Mouse (Mus musculus) heart, embryonic 14.5 days (tissue): ENCODE results near the gene Mfap1a. TPM values are rescaled to one million over a fixed set of nuclear protein-coding genes. Genes with fewer than 3 reads are reported as not detected.
"Not testable (repeated sequence)": the region's sequence is repeated elsewhere in the genome, so short reads cannot be mapped to it uniquely, and the experiment has no call there.

Experiments used
- ATAC-seq: fragments of 200-750 bp; cut with Nextera tagmentation; 2 replicates; pipeline ENCODE4 v1.8.0; 2017; ENCODE audit warnings: low read depth, moderate TSS enrichment; ENCODE audit not compliant: insufficient number of reproducible peaks, insufficient read depth, low FRiP score
- H3K27ac ChIP-seq, 2 experiments: fragments of 200-500 bp in 1 of 2; fragments of 300-500 bp in 1 of 2; sonication (generic) in 1 of 2; replicated peaks in 1 of 2; 2 replicates each; pipeline ENCODE4 v1.5.1; 2012 to 2014; ENCODE audit warnings: low read depth in 2 of 2, low read length in 2 of 2, control low read depth in 1 of 2, mild to moderate bottlenecking in 1 of 2, mixed read lengths in 1 of 2; ENCODE audit not compliant: control insufficient read depth in 1 of 2, insufficient read depth in 1 of 2
- H3K27me3 ChIP-seq: fragments of 300-500 bp; sonication (generic); 2 replicates; pipeline ENCODE4 v1.6.1; 2014; ENCODE audit warnings: mild to moderate bottlenecking, low read length, control low read depth; ENCODE audit not compliant: control insufficient read depth, insufficient read depth
- H3K36me3 ChIP-seq: fragments of 300-500 bp; sonication (generic); 2 replicates; pipeline ENCODE4 v1.6.1; 2014; ENCODE audit warnings: mild to moderate bottlenecking, control low read depth, low read length, mixed read lengths; ENCODE audit not compliant: control insufficient read depth, insufficient read depth
- H3K4me1 ChIP-seq, 2 experiments: fragments of 200-500 bp in 1 of 2; fragments of 300-500 bp in 1 of 2; sonication (generic) in 1 of 2; 2 replicates each; pipeline ENCODE4 v1.6.1; 2012 to 2014; ENCODE audit warnings: low read length in 2 of 2, control low read depth in 1 of 2, mixed read lengths in 1 of 2; ENCODE audit not compliant: control insufficient read depth in 2 of 2, insufficient read depth in 2 of 2
- H3K4me2 ChIP-seq: fragments of 300-500 bp; sonication (generic); 2 replicates; pipeline ENCODE4 v1.6.1; 2014; ENCODE audit warnings: mild to moderate bottlenecking, low read length
- H3K4me3 ChIP-seq, 2 experiments: fragments of 200-500 bp in 1 of 2; fragments of 300-500 bp in 1 of 2; sonication (generic) in 1 of 2; 2 replicates each; pipeline ENCODE4 v1.5.1; 2012 to 2014; ENCODE audit warnings: low read length in 2 of 2, mild to moderate bottlenecking in 2 of 2, control low read depth in 1 of 2, low read depth in 1 of 2, moderate library complexity in 1 of 2; ENCODE audit not compliant: control insufficient read depth in 1 of 2, insufficient read depth in 1 of 2
- H3K9ac ChIP-seq: fragments of 300-500 bp; sonication (generic); 2 replicates; pipeline ENCODE4 v1.6.1; 2014; ENCODE audit warnings: mild to moderate bottlenecking, low read length
- H3K9me3 ChIP-seq: fragments of 300-500 bp; sonication (generic); 2 replicates; pipeline ENCODE4 v1.6.1; 2016; ENCODE audit warnings: low read length, control low read depth; ENCODE audit not compliant: control insufficient read depth
- WGBS: fragments of 180-500 bp; shearing (Covaris S2); extraction: QIAGEN DNeasy Blood & Tissue Kit; methylation state at CpG from one replicate; pipeline ENCODE4 v1.1.7; 2014; 5-methylcytosine and 5-hydroxymethylcytosine counted together
- polyA plus RNA-seq: library from polyadenylated mRNA; unstranded; fragments of >200 nt; fragmentation: Nextera tagmentation; extraction: Ambion mirVana; gene quantifications from 2 replicates; pipeline ENCODE4 v1.2.1, GENCODE M21; 2014

Mfap1a gene
- polyA plus RNA-seq, 1 experiment from 2014 or later, result 18.3 TPM

DNA sequence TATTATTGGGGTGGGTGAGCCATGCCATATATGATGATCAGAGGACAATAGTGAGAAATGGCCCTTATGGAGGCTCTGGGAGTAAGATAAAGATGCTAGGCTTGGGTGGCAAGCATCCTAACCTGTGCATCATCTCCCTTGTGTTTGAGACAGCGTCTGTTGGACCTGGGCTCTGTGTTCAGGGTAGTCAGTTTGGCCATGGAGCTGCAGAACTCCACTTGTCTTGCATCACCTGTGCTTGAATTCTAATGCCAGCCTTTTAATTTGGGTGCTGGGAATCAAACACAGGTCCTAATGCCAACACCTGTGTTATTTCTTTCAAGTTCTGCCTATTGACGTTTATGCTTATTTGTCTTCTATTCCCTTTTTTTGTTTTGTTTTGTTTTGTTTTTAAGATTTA is 31.2 kb downstream of the Mfap1a start:
- WGBS, result 100% methylated on average over 2 of the region's 2 CpGs
- H3K4me3 ChIP-seq, H3K9ac ChIP-seq, H3K9me3 ChIP-seq, H3K4me1 ChIP-seq, H3K27ac ChIP-seq, H3K27me3 ChIP-seq, ATAC-seq, H3K4me2 ChIP-seq, H3K36me3 ChIP-seq: not testable (repeated sequence)

GRCm38 (mm10) chr2:121474180-121474535 is 32.3 kb downstream of the Mfap1a start:
- ATAC-seq, result 0 out of 2 replicates have a peak, but pooled peaks have one; percentile 6
- peak overlapping the region; percentile 77 for H3K9ac ChIP-seq
- no peaks in the 10 kb centered on the region for H3K4me1 ChIP-seq
- no peaks in the 10 kb centered on the region for H3K27me3 ChIP-seq
- peak overlapping the region; percentile 48 to 55; a peak in 3 of 4 replicates for H3K27ac ChIP-seq
- peak overlapping the region; percentile 66 for H3K4me2 ChIP-seq
- H3K36me3 ChIP-seq, result 0 out of 2 replicates have a peak, but pooled peaks cover 3% of the 10 kb centered on the region
- 27% methylated on average over 8 of the region's 8 CpGs for WGBS
- no peaks in the 10 kb centered on the region for H3K9me3 ChIP-seq
- H3K4me3 ChIP-seq, result peak overlapping the region; percentile 60 to 69

DNA sequence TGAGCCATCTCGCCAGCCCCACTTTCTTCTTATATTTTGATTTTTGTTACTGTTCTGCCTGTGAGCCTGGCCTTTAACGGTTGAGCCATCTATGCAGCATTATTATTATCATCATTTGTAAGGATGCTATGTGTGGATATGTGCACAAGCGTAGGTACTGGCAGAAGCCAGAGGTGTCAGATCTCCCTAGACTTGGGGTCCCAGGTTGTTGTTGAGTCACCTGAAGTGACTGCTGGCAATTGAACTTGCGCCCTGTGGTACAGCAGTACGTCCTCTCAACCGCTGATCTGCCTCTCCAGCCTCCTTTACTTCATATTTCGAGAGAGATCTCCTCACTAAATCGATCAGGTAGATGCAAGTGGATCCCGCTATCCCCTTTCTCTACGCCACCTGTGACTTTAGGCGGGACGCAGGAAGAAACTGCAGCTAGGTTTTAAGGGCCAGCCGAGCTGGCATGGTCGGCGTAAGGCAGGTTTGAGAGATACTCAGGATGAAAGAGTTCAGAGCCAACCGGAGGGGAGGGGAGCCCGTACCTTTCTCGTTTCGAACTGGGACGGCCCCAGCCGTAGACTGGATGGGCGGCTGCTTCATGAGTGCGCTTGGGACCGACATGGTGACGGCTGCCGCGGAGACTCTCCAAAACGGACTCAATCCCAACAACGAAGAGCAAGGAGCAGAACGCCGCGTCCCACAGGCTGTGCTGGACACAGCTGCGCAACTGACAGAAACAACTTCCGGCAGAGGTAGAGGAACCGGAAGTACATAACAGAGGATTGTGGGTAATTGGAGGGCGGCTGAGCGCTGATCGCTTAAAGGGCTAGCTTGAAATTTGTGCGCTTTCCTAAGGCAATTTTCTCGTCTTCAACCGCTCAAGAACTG is 32.9 kb downstream of the Mfap1a start, which contains the start of gene Mfap1b:
Gene Mfap1b, minus strand, starts transcription at position 767 of the 879 bp plus-strand sequence.
- Histone ChIP-seq H3K4me2 (peak within 1 kb of the TSS; percentile 66), H3K9ac (peak within 1 kb of the TSS; percentile 77), H3K27ac (peak within 1 kb of the TSS; percentile 48 to 55), H3K4me3 (peak within 1 kb of the TSS; percentile 60 to 69)
- not testable (repeated sequence) for H3K4me1 ChIP-seq, H3K36me3 ChIP-seq, H3K27me3 ChIP-seq, H3K9me3 ChIP-seq
- ATAC-seq, result peak; percentile 82; the same call in 1 of the 2 replicates
- 5% methylated on average over 38 of the region's 41 CpGs for WGBS

GRCm38 (mm10) chr2:121472783-121473182 is 33.7 kb downstream of the Mfap1a start:
- H3K9me3 ChIP-seq, H3K27ac ChIP-seq, H3K36me3 ChIP-seq, H3K4me2 ChIP-seq, ATAC-seq, H3K27me3 ChIP-seq, H3K4me1 ChIP-seq, H3K4me3 ChIP-seq, H3K9ac ChIP-seq: not testable (repeated sequence)
- 96% methylated on average over 3 of the region's 3 CpGs for WGBS

DNA sequence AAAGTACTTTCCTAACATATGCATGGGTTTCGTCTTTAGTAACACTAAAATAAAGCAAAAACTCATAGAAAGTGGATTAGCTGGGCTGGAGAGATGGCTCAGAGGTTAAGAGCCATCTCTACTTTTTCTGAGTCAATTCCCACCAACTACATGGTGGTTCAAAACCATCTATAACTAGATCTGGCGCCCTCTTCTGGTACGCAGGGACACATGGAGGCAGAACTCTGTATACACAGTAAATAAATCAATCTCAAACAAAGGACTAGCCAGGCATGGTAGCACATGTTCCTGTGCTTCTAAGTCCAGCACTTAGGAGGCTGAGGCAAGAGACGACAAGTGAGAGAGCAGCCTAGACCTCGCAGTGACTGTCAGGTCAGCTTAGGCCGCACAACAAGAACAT is 37.5 kb downstream of the Mfap1a start:
- not testable (repeated sequence) for H3K36me3 ChIP-seq, ATAC-seq, H3K9ac ChIP-seq, H3K27me3 ChIP-seq, H3K4me3 ChIP-seq, H3K27ac ChIP-seq, H3K4me2 ChIP-seq, H3K4me1 ChIP-seq, H3K9me3 ChIP-seq
- 30% methylated on average over 2 of the region's 6 CpGs for WGBS

DNA sequence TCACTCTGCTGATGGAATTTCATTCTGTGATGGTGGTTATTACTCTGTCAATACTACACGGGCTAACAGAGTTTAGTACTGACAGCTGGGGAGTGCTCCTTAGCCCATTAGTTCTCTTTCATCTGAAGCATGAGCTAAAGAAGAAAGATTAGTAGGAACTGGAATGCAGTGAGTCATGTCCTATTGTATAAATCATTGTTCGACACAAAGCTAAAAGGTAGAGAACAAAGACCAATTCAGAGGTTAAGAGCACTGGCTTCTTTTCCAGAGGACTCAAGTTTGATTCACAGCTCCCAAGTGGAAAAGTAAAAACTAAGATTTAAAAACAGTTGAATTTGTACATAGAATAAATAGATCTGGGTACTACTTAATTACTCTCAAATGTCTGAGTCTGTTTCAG is 46.4 kb downstream of the Mfap1a start:
- H3K27me3 ChIP-seq, result no peaks in the 10 kb centered on the region
- peaks cover 2 to 11% of the 10 kb centered on the region in 2 experiments; a peak in 2 of 4 replicates for H3K4me1 ChIP-seq
- no peak overlapping the region for H3K4me2 ChIP-seq
- WGBS, result 63% methylated on average over 2 of the region's 2 CpGs
- no peak overlapping the region for H3K27ac ChIP-seq
- no peak overlapping the region for H3K9ac ChIP-seq
- peaks cover 34% of the 10 kb centered on the region for H3K36me3 ChIP-seq
- no peak overlapping the region for H3K4me3 ChIP-seq
- no peak for ATAC-seq
- no peaks in the 10 kb centered on the region for H3K9me3 ChIP-seq

- Histone ChIP-seq H3K4me3 (peak within 1 kb of the TSS; percentile 70 to 83), H3K4me2 (peak within 1 kb of the TSS; percentile 66), H3K27ac (peak within 1 kb of the TSS; percentile 79 to 85), H3K9me3 (no peaks in the 10 kb centered on the region), H3K36me3 (peaks cover 64% of the 10 kb centered on the region), H3K27me3 (no peaks in the 10 kb centered on the region), H3K4me1 (peaks cover 9 to 32% of the 10 kb centered on the region in 2 experiments), H3K9ac (peak within 1 kb of the TSS; percentile 80)
- peak; percentile 76 for ATAC-seq
- WGBS, result 3% methylated on average over 41 of the region's 41 CpGs
Observed at GRCm38 (mm10) chr2:121456692-121457642, 49.5 kb downstream of the Mfap1a start, which contains the start of gene Serinc4. Gene Serinc4, minus strand, starts transcription at chr2:121456781.
